Mouse (Mus musculus) hindbrain, embryonic 14.5 days (tissue): ENCODE measurements around the gene Olfr987. TPM values are rescaled to one million over a fixed set of nuclear protein-coding genes. Genes with fewer than 3 reads are reported as not detected.

ENCODE experiments used
- polyA plus RNA-seq: library from polyadenylated mRNA; unstranded; fragments of >200 nt; fragmentation: Nextera tagmentation; extraction: Ambion mirVana; gene quantifications from 2 replicates; pipeline ENCODE4 v1.2.1, GENCODE M21; 2014

The Olfr987 gene
- polyA plus RNA-seq, 1 experiment from 2014 or later: not detected

Other genes with a start within 250 kb of the Olfr987 start
- 29.2 and 35.2 TPM in 2 replicates for gene Aplnr, start 203.1 kb downstream of the Olfr987 start, polyA plus RNA-seq
- gene Lrrc55, start 142.1 kb downstream of the Olfr987 start, polyA plus RNA-seq: 9.7 and 13.0 TPM in 2 replicates
- gene Olfr988, start 23.9 kb upstream of the Olfr987 start, polyA plus RNA-seq: not detected in 2 replicates
- gene Olfr992, start 70.2 kb upstream of the Olfr987 start, polyA plus RNA-seq: not detected in 2 replicates
- gene Olfr993, start 75.6 kb upstream of the Olfr987 start, polyA plus RNA-seq: not detected in 2 replicates
- 0.22 TPM in 1 of 2 replicates, not detected in the other for gene Olfr994, start 97.1 kb upstream of the Olfr987 start, polyA plus RNA-seq
- not detected in 2 replicates for gene Olfr995, start 104.3 kb upstream of the Olfr987 start, polyA plus RNA-seq
- gene 4833423E24Rik, start 179.7 kb upstream of the Olfr987 start, polyA plus RNA-seq: 0.13 and 0.29 TPM in 2 replicates
- gene Olfr996, start 239.9 kb upstream of the Olfr987 start, polyA plus RNA-seq: not detected in 2 replicates
- gene Olfr998, start 249.6 kb upstream of the Olfr987 start, polyA plus RNA-seq: not detected in 2 replicates